Mouse (Mus musculus): ENCODE results near the gene Cabp1.
"Not testable (repeated sequence)": the region's sequence is repeated elsewhere in the genome, so short reads cannot be mapped to it uniquely, and the experiment has no call there.

Gene Cabp1

GRCm38 (mm10) chr5:115179596-115179995, 14.6 kb downstream of the Cabp1 start:
- DNase-seq (ENCODE audit: extremely low read depth, insufficient read length, low spot score), result no peak

GRCm38 (mm10) chr5:115177866-115178265, 16.3 kb downstream of the Cabp1 start:
- no peak for DNase-seq (ENCODE audit: extremely low read depth, insufficient read length, low spot score)

GRCm38 (mm10) chr5:115174554-115174953, 19.6 kb downstream of the Cabp1 start:
- DNase-seq (ENCODE audit: extremely low read depth, insufficient read length, low spot score), result no peak

- no peak for DNase-seq (ENCODE audit: extremely low read depth, insufficient read length, low spot score)
Observed at GRCm38 (mm10) chr5:115170150-115170549, 24.0 kb downstream of the Cabp1 start.

- DNase-seq (ENCODE audit: extremely low read depth, insufficient read length, low spot score), result no peak
Observed at GRCm38 (mm10) chr5:115168641-115169415, 25.4 kb downstream of the Cabp1 start.

- no peak for DNase-seq (ENCODE audit: extremely low read depth, insufficient read length, low spot score)
Observed at GRCm38 (mm10) chr5:115167396-115167795, 26.8 kb downstream of the Cabp1 start.

- DNase-seq (ENCODE audit: extremely low read depth, insufficient read length, low spot score), result no peak
Observed at GRCm38 (mm10) chr5:115166815-115167194, 27.4 kb downstream of the Cabp1 start.

- DNase-seq (ENCODE audit: extremely low read depth, insufficient read length, low spot score), result no peak
Observed at GRCm38 (mm10) chr5:115165895-115166814, 28.0 kb downstream of the Cabp1 start.

GRCm38 (mm10) chr5:115165351-115165750, 28.8 kb downstream of the Cabp1 start:
- DNase-seq (ENCODE audit: extremely low read depth, insufficient read length, low spot score), result no peak

GRCm38 (mm10) chr5:115164446-115164845, 29.7 kb downstream of the Cabp1 start:
- not testable (repeated sequence) for DNase-seq (ENCODE audit: extremely low read depth, insufficient read length, low spot score)

GRCm38 (mm10) chr5:115163563-115163962, 30.6 kb downstream of the Cabp1 start:
- DNase-seq (ENCODE audit: extremely low read depth, insufficient read length, low spot score), result peak; percentile 39

- not testable (repeated sequence) for DNase-seq (ENCODE audit: extremely low read depth, insufficient read length, low spot score)
Observed at GRCm38 (mm10) chr5:115161940-115162279, 32.3 kb downstream of the Cabp1 start.

- no peak for DNase-seq (ENCODE audit: extremely low read depth, insufficient read length, low spot score)
Observed at GRCm38 (mm10) chr5:115161064-115161939, 32.9 kb downstream of the Cabp1 start.

GRCm38 (mm10) chr5:115160655-115161054, 33.5 kb downstream of the Cabp1 start:
- no peak for DNase-seq (ENCODE audit: extremely low read depth, insufficient read length, low spot score)

- DNase-seq (ENCODE audit: extremely low read depth, insufficient read length, low spot score), result no peak
Observed at GRCm38 (mm10) chr5:115159165-115159564, 35.0 kb downstream of the Cabp1 start.

- peak; percentile 97 for DNase-seq (ENCODE audit: extremely low read depth, insufficient read length, low spot score)
Observed at GRCm38 (mm10) chr5:115158040-115158983, 35.9 kb downstream of the Cabp1 start, which contains the start of gene Mlec. Mlec (minus strand) TSS chr5:115158179.

- peak; percentile 53 for DNase-seq (ENCODE audit: extremely low read depth, insufficient read length, low spot score)
Observed at GRCm38 (mm10) chr5:115156933-115157589, 37.1 kb downstream of the Cabp1 start.

GRCm38 (mm10) chr5:115156401-115156800, 37.8 kb downstream of the Cabp1 start:
- no peak for DNase-seq (ENCODE audit: extremely low read depth, insufficient read length, low spot score)

- DNase-seq (ENCODE audit: extremely low read depth, insufficient read length, low spot score), result no peak
Observed at GRCm38 (mm10) chr5:115155831-115156230, 38.4 kb downstream of the Cabp1 start.

All from 3134 (cell line).